Mouse (Mus musculus): ENCODE results near the gene Olfr688. TPM values are rescaled to one million over a fixed set of nuclear protein-coding genes. Genes with fewer than 3 reads are reported as not detected.

Olfr688 gene
- polyA plus RNA-seq, 1 experiment from 2014 or later, result not detected

Other genes with a start within 250 kb of the Olfr688 start
- gene Olfr677, start 236.7 kb upstream of the Olfr688 start, polyA plus RNA-seq (2014; fragmentation: Nextera tagmentation; extraction: Ambion mirVana), result not detected in 2 replicates
- gene Olfr678, start 223.6 kb upstream of the Olfr688 start, polyA plus RNA-seq (2014; fragmentation: Nextera tagmentation; extraction: Ambion mirVana), result not detected in 2 replicates
- not detected in 2 replicates for gene Olfr679, start 206.9 kb upstream of the Olfr688 start, polyA plus RNA-seq (2014; fragmentation: Nextera tagmentation; extraction: Ambion mirVana)
- not detected in 2 replicates for gene Olfr680-ps1, start 195.3 kb upstream of the Olfr688 start, polyA plus RNA-seq (2014; fragmentation: Nextera tagmentation; extraction: Ambion mirVana)
- not detected in 2 replicates for gene Olfr681, start 171.3 kb upstream of the Olfr688 start, polyA plus RNA-seq (2014; fragmentation: Nextera tagmentation; extraction: Ambion mirVana)
- gene Olfr683, start 141.1 kb upstream of the Olfr688 start, polyA plus RNA-seq (2014; fragmentation: Nextera tagmentation; extraction: Ambion mirVana), result not detected in 2 replicates
- not detected in 2 replicates for gene Olfr684, start 124.4 kb upstream of the Olfr688 start, polyA plus RNA-seq (2014; fragmentation: Nextera tagmentation; extraction: Ambion mirVana)
- gene Olfr685, start 102.1 kb upstream of the Olfr688 start, polyA plus RNA-seq (2014; fragmentation: Nextera tagmentation; extraction: Ambion mirVana), result not detected in 2 replicates
- not detected in 2 replicates for gene Olfr686, start 80.6 kb upstream of the Olfr688 start, polyA plus RNA-seq (2014; fragmentation: Nextera tagmentation; extraction: Ambion mirVana)
- gene Olfr689, start 23.1 kb downstream of the Olfr688 start, polyA plus RNA-seq (2014; fragmentation: Nextera tagmentation; extraction: Ambion mirVana), result not detected in 2 replicates
- not detected in 2 replicates for gene Olfr690, start 46.0 kb downstream of the Olfr688 start, polyA plus RNA-seq (2014; fragmentation: Nextera tagmentation; extraction: Ambion mirVana)
- 0.07 TPM in 2 replicates for gene Olfr691, start 54.2 kb downstream of the Olfr688 start, polyA plus RNA-seq (2014; fragmentation: Nextera tagmentation; extraction: Ambion mirVana)
- not detected in 2 replicates for gene Olfr692, start 80.1 kb downstream of the Olfr688 start, polyA plus RNA-seq (2014; fragmentation: Nextera tagmentation; extraction: Ambion mirVana)
- gene Gm5901, start 86.9 kb downstream of the Olfr688 start, polyA plus RNA-seq (2014; fragmentation: Nextera tagmentation; extraction: Ambion mirVana), result not detected in 2 replicates
- 25.4 and 30.4 TPM in 2 replicates for gene Fam160a2, start 112.0 kb downstream of the Olfr688 start, polyA plus RNA-seq (2014; fragmentation: Nextera tagmentation; extraction: Ambion mirVana)
- gene Cnga4, start 116.5 kb downstream of the Olfr688 start, polyA plus RNA-seq (2014; fragmentation: Nextera tagmentation; extraction: Ambion mirVana), result not detected in 2 replicates
- 0.14 and 0.28 TPM in 2 replicates for gene Cckbr, start 137.6 kb downstream of the Olfr688 start, polyA plus RNA-seq (2014; fragmentation: Nextera tagmentation; extraction: Ambion mirVana)
- 24.2 and 24.9 TPM in 2 replicates for gene Cavin3, start 194.2 kb downstream of the Olfr688 start, polyA plus RNA-seq (2014; fragmentation: Nextera tagmentation; extraction: Ambion mirVana)